Mouse (Mus musculus): ENCODE results near the gene Ggn. TPM values are rescaled to one million over a fixed set of nuclear protein-coding genes. Genes with fewer than 3 reads are reported as not detected.

Gene Ggn
- 0.51 and 0.75 TPM in 2 replicates for polyA plus RNA-seq (2015; fragmentation: Nextera tagmentation; extraction: Ambion mirVana)

GRCm38 (mm10) chr7:29170066-29170754, at the start of gene Ggn, which contains the start of gene Spred3:
Gene Ggn (plus strand): TSS chr7:29170210.
Gene Spred3 (minus strand): TSS chr7:29170411.
- Histone ChIP-seq H3K4me2 (ENCODE audit: low read length) (peak within 1 kb of the TSS; percentile 84), H3K27me3 (replicated peaks; ENCODE audit: control insufficient read depth, insufficient read depth, low read length) (peaks cover 34% of the 10 kb centered on the region), H3K36me3 (ENCODE audit: control insufficient read depth, insufficient read depth) (peaks cover 14% of the 10 kb centered on the region), H3K27ac (ENCODE audit: low read length) (peak within 1 kb of the TSS; percentile 85), H3K9ac (replicated peaks; ENCODE audit: low read depth, low read length) (peak within 1 kb of the TSS; percentile 72), H3K4me1 (replicated peaks; ENCODE audit: control insufficient read depth, insufficient read depth, low read length) (peaks cover 37% of the 10 kb centered on the region), H3K9me3 (ENCODE audit: control insufficient read depth, low read length) (no peaks in the 10 kb centered on the region), H3K4me3 (replicated peaks; ENCODE audit: low read length) (peak within 1 kb of the TSS; percentile 83)
- peak; percentile 51 for ATAC-seq
- WGBS: under 1% methylated on average over 30 of the region's 30 CpGs

- no peak overlapping the region for H3K4me3 ChIP-seq (replicated peaks; ENCODE audit: low read length)
- H3K36me3 ChIP-seq (ENCODE audit: control insufficient read depth, insufficient read depth): no peaks in the 10 kb centered on the region
- 93% methylated on average over 9 of the region's 9 CpGs for whole genome bisulfite sequencing
- H3K9me3 ChIP-seq (ENCODE audit: control insufficient read depth, low read length): no peaks in the 10 kb centered on the region
- no peaks in the 10 kb centered on the region for H3K27me3 ChIP-seq (replicated peaks; ENCODE audit: control insufficient read depth, insufficient read depth, low read length)
- ATAC-seq: no peak
- H3K4me1 ChIP-seq (replicated peaks; ENCODE audit: control insufficient read depth, insufficient read depth, low read length): peaks cover 10% of the 10 kb centered on the region
- H3K4me2 ChIP-seq (ENCODE audit: low read length): no peak overlapping the region
- H3K27ac ChIP-seq (ENCODE audit: low read length): no peak overlapping the region
- no peak overlapping the region for H3K9ac ChIP-seq (replicated peaks; ENCODE audit: low read depth, low read length)
These were observed 47.2 kb upstream of the Ggn start for GRCm38 (mm10) chr7:29122821-29123220.

GRCm38 (mm10) chr7:29123531-29124358, 46.3 kb upstream of the Ggn start:
- H3K27me3 ChIP-seq (replicated peaks; ENCODE audit: control insufficient read depth, insufficient read depth, low read length): no peaks in the 10 kb centered on the region

GRCm38 (mm10) chr7:29124970-29125369, 45.0 kb upstream of the Ggn start, which contains the start of gene Ryr1:
Gene Ryr1 (minus strand): TSS chr7:29125179.
- Histone ChIP-seq H3K27ac (ENCODE audit: low read length) (no peak within 1 kb of the TSS), H3K9me3 (ENCODE audit: control insufficient read depth, low read length) (no peaks in the 10 kb centered on the region), H3K4me1 (replicated peaks; ENCODE audit: control insufficient read depth, insufficient read depth, low read length) (peaks cover 10% of the 10 kb centered on the region), H3K4me2 (ENCODE audit: low read length) (peak within 1 kb of the TSS; percentile 65), H3K27me3 (replicated peaks; ENCODE audit: control insufficient read depth, insufficient read depth, low read length) (no peaks in the 10 kb centered on the region), H3K4me3 (replicated peaks; ENCODE audit: low read length) (peak within 1 kb of the TSS; percentile 37), H3K36me3 (ENCODE audit: control insufficient read depth, insufficient read depth) (no peaks in the 10 kb centered on the region), H3K9ac (replicated peaks; ENCODE audit: low read depth, low read length) (peak within 1 kb of the TSS; percentile 59)
- under 1% methylated on average over 16 of the region's 16 CpGs for WGBS
- peak; percentile 83 for ATAC-seq

More at GRCm38 (mm10) chr7:29123531-29124358, 46.3 kb upstream of the Ggn start:
- H3K9me3 ChIP-seq (ENCODE audit: control insufficient read depth, low read length): no peaks in the 10 kb centered on the region
- H3K9ac ChIP-seq (replicated peaks; ENCODE audit: low read depth, low read length): no peak overlapping the region
- no peak overlapping the region for H3K27ac ChIP-seq (ENCODE audit: low read length)
- WGBS: 62% methylated on average over 5 of the region's 5 CpGs
- no peak for ATAC-seq
- H3K36me3 ChIP-seq (ENCODE audit: control insufficient read depth, insufficient read depth): no peaks in the 10 kb centered on the region
- H3K4me1 ChIP-seq (replicated peaks; ENCODE audit: control insufficient read depth, insufficient read depth, low read length): peaks cover 10% of the 10 kb centered on the region
- H3K4me2 ChIP-seq (ENCODE audit: low read length): peak overlapping the region; percentile 65
- H3K4me3 ChIP-seq (replicated peaks; ENCODE audit: low read length): no peak overlapping the region

GRCm38 (mm10) chr7:29126173-29126915, 43.7 kb upstream of the Ggn start:
- no peak overlapping the region for H3K4me3 ChIP-seq (replicated peaks; ENCODE audit: low read length)
- H3K9me3 ChIP-seq (ENCODE audit: control insufficient read depth, low read length): no peaks in the 10 kb centered on the region
- no peak for ATAC-seq
- no peak overlapping the region for H3K27ac ChIP-seq (ENCODE audit: low read length)
- H3K36me3 ChIP-seq (ENCODE audit: control insufficient read depth, insufficient read depth): no peaks in the 10 kb centered on the region
- H3K4me2 ChIP-seq (ENCODE audit: low read length): no peak overlapping the region
- no peak overlapping the region for H3K9ac ChIP-seq (replicated peaks; ENCODE audit: low read depth, low read length)
- peaks cover 10% of the 10 kb centered on the region for H3K4me1 ChIP-seq (replicated peaks; ENCODE audit: control insufficient read depth, insufficient read depth, low read length)
- 31% methylated on average over 7 of the region's 7 CpGs for WGBS
- H3K27me3 ChIP-seq (replicated peaks; ENCODE audit: control insufficient read depth, insufficient read depth, low read length): no peaks in the 10 kb centered on the region

GRCm38 (mm10) chr7:29128725-29129124, 41.3 kb upstream of the Ggn start:
- ATAC-seq: no peak

GRCm38 (mm10) chr7:29134230-29134629, 35.8 kb upstream of the Ggn start:
- Histone ChIP-seq H3K4me3 (replicated peaks; ENCODE audit: low read length) (no peak overlapping the region; the same call in 1 of the 2 replicates), H3K27me3 (replicated peaks; ENCODE audit: control insufficient read depth, insufficient read depth, low read length) (no peaks in the 10 kb centered on the region), H3K4me2 (ENCODE audit: low read length) (peak overlapping the region; percentile 49), H3K27ac (ENCODE audit: low read length) (no peak overlapping the region), H3K36me3 (ENCODE audit: control insufficient read depth, insufficient read depth) (no peaks in the 10 kb centered on the region), H3K4me1 (replicated peaks; ENCODE audit: control insufficient read depth, insufficient read depth, low read length) (peaks cover 8% of the 10 kb centered on the region; the same call in 1 of the 2 replicates), H3K9me3 (ENCODE audit: control insufficient read depth, low read length) (no peaks in the 10 kb centered on the region), H3K9ac (replicated peaks; ENCODE audit: low read depth, low read length) (no peak overlapping the region)
- WGBS: 10% methylated on average over 3 of the region's 4 CpGs
- no peak for ATAC-seq

More at GRCm38 (mm10) chr7:29128725-29129124, 41.3 kb upstream of the Ggn start:
- Histone ChIP-seq H3K4me2 (ENCODE audit: low read length) (no peak overlapping the region), H3K27ac (ENCODE audit: low read length) (no peak overlapping the region), H3K4me3 (replicated peaks; ENCODE audit: low read length) (no peak overlapping the region), H3K36me3 (ENCODE audit: control insufficient read depth, insufficient read depth) (no peaks in the 10 kb centered on the region), H3K27me3 (replicated peaks; ENCODE audit: control insufficient read depth, insufficient read depth, low read length) (no peaks in the 10 kb centered on the region), H3K9me3 (ENCODE audit: control insufficient read depth, low read length) (no peaks in the 10 kb centered on the region), H3K9ac (replicated peaks; ENCODE audit: low read depth, low read length) (no peak overlapping the region), H3K4me1 (replicated peaks; ENCODE audit: control insufficient read depth, insufficient read depth, low read length) (peaks cover 10% of the 10 kb centered on the region)
- 52% methylated on average over 2 of the region's 2 CpGs for WGBS

GRCm38 (mm10) chr7:29134693-29135386, 35.2 kb upstream of the Ggn start, which contains the start of gene Rasgrp4:
Gene Rasgrp4 (plus strand): TSS chr7:29134851.
- H3K4me2 ChIP-seq (ENCODE audit: low read length): peak within 1 kb of the TSS; percentile 49
- H3K4me3 ChIP-seq (replicated peaks; ENCODE audit: low read length): peak within 1 kb of the TSS; percentile 30
- no peaks in the 10 kb centered on the region for H3K9me3 ChIP-seq (ENCODE audit: control insufficient read depth, low read length)
- H3K36me3 ChIP-seq (ENCODE audit: control insufficient read depth, insufficient read depth): no peaks in the 10 kb centered on the region
- H3K4me1 ChIP-seq (replicated peaks; ENCODE audit: control insufficient read depth, insufficient read depth, low read length): peaks cover 8% of the 10 kb centered on the region; the same call in 1 of the 2 replicates
- WGBS: 2% methylated on average over 9 of the region's 20 CpGs
- no peak within 1 kb of the TSS for H3K27ac ChIP-seq (ENCODE audit: low read length)
- H3K27me3 ChIP-seq (replicated peaks; ENCODE audit: control insufficient read depth, insufficient read depth, low read length): no peaks in the 10 kb centered on the region
- H3K9ac ChIP-seq (replicated peaks; ENCODE audit: low read depth, low read length): no peak within 1 kb of the TSS
- ATAC-seq: peak; percentile 28; the same call in 1 of the 2 replicates
